Mouse (Mus musculus) liver, adult 2 months (tissue): ENCODE measurements around the gene Lrig1. TPM values are rescaled to one million over a fixed set of nuclear protein-coding genes. Genes with fewer than 3 reads are reported as not detected.

Source experiments
- DNase-seq: peaks from one replicate; pipeline ENCODE4 v3.0.0-alpha.2; 2011; ENCODE audit warnings: low read depth, low spot score; ENCODE audit errors: extremely low read depth
- H3K27ac ChIP-seq: fragments of 200-500 bp; replicated peaks from 2 replicates; pipeline ENCODE4 v1.5.1; 2012; ENCODE audit warnings: low read depth, mild to moderate bottlenecking, control low read depth, inconsistent platforms, low read length; ENCODE audit not compliant: insufficient read depth
- H3K27me3 ChIP-seq: fragments of 200-500 bp; 2 replicates; pipeline ENCODE4 v1.6.1; 2012; ENCODE audit warnings: mild to moderate bottlenecking, moderate library complexity, low read length, inconsistent platforms; ENCODE audit not compliant: control insufficient read depth, insufficient read depth
- H3K36me3 ChIP-seq: fragments of 200-500 bp; 2 replicates; pipeline ENCODE4 v1.6.1; 2012; ENCODE audit warnings: low read length, inconsistent platforms; ENCODE audit not compliant: control insufficient read depth, insufficient read depth
- H3K4me1 ChIP-seq: fragments of 200-500 bp; 2 replicates; pipeline ENCODE4 v1.6.1; 2011; ENCODE audit warnings: low read length; ENCODE audit not compliant: control insufficient read depth, insufficient read depth
- H3K4me3 ChIP-seq: fragments of 200-500 bp; 2 replicates; pipeline ENCODE4 v1.5.1; 2011; ENCODE audit warnings: low read depth, mild to moderate bottlenecking, control low read depth, low read length, moderate library complexity; ENCODE audit not compliant: insufficient read depth
- H3K79me2 ChIP-seq: fragments of 200-500 bp; 2 replicates; pipeline ENCODE4 v1.6.1; 2012; ENCODE audit warnings: inconsistent platforms, mild to moderate bottlenecking, low read length, moderate library complexity; ENCODE audit not compliant: control insufficient read depth, insufficient read depth
- H3K9ac ChIP-seq: fragments of 200-500 bp; 2 replicates; pipeline ENCODE4 v1.6.1; 2012; ENCODE audit warnings: low read depth, mild to moderate bottlenecking, control low read depth, inconsistent platforms, low read length
- CTCF ChIP-seq: fragments of 200-500 bp; IDR thresholded peaks from 2 replicates; pipeline ENCODE4 v1.5.1; 2011; ENCODE audit warnings: low read depth, low read length, control low read depth
- POLR2A ChIP-seq: fragments of 200-500 bp; IDR thresholded peaks from 2 replicates; pipeline ENCODE4 v1.6.1; 2011; ENCODE audit warnings: low read length, control low read depth; ENCODE audit not compliant: insufficient read depth; ENCODE audit errors: extremely low read depth
- WGBS: fragments of 180-500 bp; shearing (Covaris S2); methylation state at CpG from one replicate; pipeline ENCODE4 v1.1.7; 2018; 5-methylcytosine and 5-hydroxymethylcytosine counted together
- polyA plus RNA-seq: library from polyadenylated mRNA; depleted of rRNA; stranded (reverse); fragments of >200 nt; gene quantifications from 2 replicates; pipeline ENCODE4 v1.2.3, GENCODE M21; 2012
- total RNA-seq: library from RNA; depleted of rRNA; stranded (reverse); fragments of >200 nt; gene quantifications from 2 replicates; pipeline ENCODE4 v1.2.3, GENCODE M21; 2014

Gene Lrig1
- total and polyA plus RNA-seq, 2 experiments: 12.4 to 14.8 TPM

- peaks cover 19% of the 10 kb centered on the region for H3K36me3 ChIP-seq
- peaks cover 6% of the 10 kb centered on the region; the same call in 1 of the 2 replicates for H3K4me1 ChIP-seq
- WGBS: 48% methylated on average over 2 of the region's 2 CpGs
- no peak for TF ChIP-seq CTCF
- TF ChIP-seq POLR2A: no peak
- no peak overlapping the region for H3K9ac ChIP-seq
- no peak overlapping the region for H3K27ac ChIP-seq
- H3K79me2 ChIP-seq: no peaks in the 10 kb centered on the region; the same call in 1 of the 2 replicates
- DNase-seq: no peak
- H3K27me3 ChIP-seq: no peaks in the 10 kb centered on the region
- H3K4me3 ChIP-seq: no peak overlapping the region
Observed at GRCm38 (mm10) chr6:94626807-94627206, 73.2 kb downstream of the Lrig1 start.

DNA sequence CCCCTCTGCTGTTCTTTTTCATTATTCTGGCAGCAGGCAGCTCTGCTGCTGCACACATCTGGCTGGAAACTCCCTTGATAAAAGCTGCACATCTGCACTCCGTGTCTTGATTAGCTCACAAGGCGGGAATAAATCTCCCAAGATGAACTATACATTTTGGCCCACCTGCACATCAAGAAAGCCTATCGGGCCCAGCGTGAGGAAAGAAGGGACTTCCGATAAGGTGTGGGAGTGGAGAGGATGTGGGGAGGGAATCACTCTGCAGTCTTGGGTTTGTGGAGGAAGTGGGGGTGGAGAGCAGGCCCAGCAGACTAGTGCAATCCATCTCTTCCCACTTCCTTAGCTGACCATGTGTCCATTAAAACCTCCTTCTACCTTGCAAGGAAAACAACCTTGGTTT lies 74.1 kb downstream of the Lrig1 start:
- Histone ChIP-seq H3K4me3 (no peak overlapping the region), H3K27me3 (no peaks in the 10 kb centered on the region), H3K79me2 (no peaks in the 10 kb centered on the region), H3K36me3 (peaks cover 21% of the 10 kb centered on the region), H3K27ac (no peak overlapping the region), H3K9ac (no peak overlapping the region), H3K4me1 (no peaks in the 10 kb centered on the region)
- DNase-seq: no peak
- WGBS: 73% methylated on average over 5 of the region's 5 CpGs
- TF ChIP-seq CTCF: no peak
- no peak for TF ChIP-seq POLR2A

DNA sequence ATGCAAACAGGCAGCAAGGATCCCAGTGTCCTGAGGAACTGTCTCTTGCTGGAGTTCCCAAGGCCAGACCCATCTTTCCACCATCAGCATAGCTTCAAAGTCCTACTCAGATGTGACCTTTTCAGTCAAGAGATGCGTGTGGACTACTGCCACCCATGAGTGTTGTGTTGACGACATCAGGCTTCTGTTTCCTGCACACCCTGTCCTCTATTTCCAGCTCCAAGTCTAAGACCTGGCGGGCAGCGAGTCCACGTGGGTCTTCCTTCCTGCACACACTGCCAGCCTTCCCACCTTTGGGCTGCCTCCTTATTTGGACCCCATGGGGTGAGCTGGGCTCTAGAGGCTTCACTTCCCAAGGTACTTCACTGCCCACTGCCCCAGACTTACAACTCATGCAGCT lies 75.4 kb downstream of the Lrig1 start:
- Histone ChIP-seq H3K27me3 (no peaks in the 10 kb centered on the region), H3K36me3 (peaks cover 24% of the 10 kb centered on the region), H3K79me2 (no peaks in the 10 kb centered on the region), H3K27ac (no peak overlapping the region), H3K4me3 (no peak overlapping the region), H3K9ac (no peak overlapping the region), H3K4me1 (no peaks in the 10 kb centered on the region)
- TF ChIP-seq POLR2A (no peak), CTCF (no peak)
- WGBS: 86% methylated on average over 5 of the region's 5 CpGs
- DNase-seq: no peak

GRCm38 (mm10) chr6:94622983-94623382 lies 77.0 kb downstream of the Lrig1 start:
- Histone ChIP-seq H3K79me2 (no peaks in the 10 kb centered on the region), H3K4me1 (no peaks in the 10 kb centered on the region), H3K27me3 (no peaks in the 10 kb centered on the region), H3K36me3 (peaks cover 19% of the 10 kb centered on the region; the same call in 1 of the 2 replicates), H3K4me3 (no peak overlapping the region), H3K9ac (no peak overlapping the region), H3K27ac (no peak overlapping the region)
- peak; percentile 20 for DNase-seq
- peak; percentile 97 for TF ChIP-seq CTCF
- no peak for TF ChIP-seq POLR2A
- 84% methylated on average over 4 of the region's 4 CpGs for WGBS

GRCm38 (mm10) chr6:94620801-94621301 lies 79.1 kb downstream of the Lrig1 start:
- no peaks in the 10 kb centered on the region for H3K4me1 ChIP-seq
- no peaks in the 10 kb centered on the region for H3K79me2 ChIP-seq
- no peak for TF ChIP-seq POLR2A
- no peak overlapping the region for H3K27ac ChIP-seq
- H3K9ac ChIP-seq: no peak overlapping the region
- 81% methylated on average over 9 of the region's 9 CpGs for WGBS
- no peaks in the 10 kb centered on the region for H3K27me3 ChIP-seq
- no peak overlapping the region for H3K4me3 ChIP-seq
- peaks cover 23% of the 10 kb centered on the region; the same call in 1 of the 2 replicates for H3K36me3 ChIP-seq
- no peak for DNase-seq

DNA sequence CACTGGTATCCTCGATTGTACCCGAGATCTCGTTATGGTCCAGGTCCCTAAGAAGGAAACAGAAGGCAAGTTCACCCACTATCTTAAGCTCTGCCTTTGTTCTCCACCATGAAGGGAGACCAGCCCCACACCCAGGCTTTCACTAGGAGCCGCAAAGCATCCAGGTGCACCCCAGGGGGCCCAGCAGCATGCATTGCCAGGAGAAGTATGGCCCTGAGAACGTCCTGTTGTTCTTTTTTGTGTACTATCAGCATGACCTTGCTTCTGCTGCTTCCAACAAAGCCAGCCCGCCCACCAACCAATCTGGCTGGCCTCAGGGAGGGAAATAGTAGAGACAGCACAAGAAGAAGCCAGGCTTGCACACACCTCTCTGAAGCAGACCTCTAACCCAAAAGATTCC lies 79.7 kb downstream of the Lrig1 start:
- Histone ChIP-seq H3K9ac (no peak overlapping the region), H3K4me1 (no peaks in the 10 kb centered on the region), H3K36me3 (peaks cover 23% of the 10 kb centered on the region; the same call in 1 of the 2 replicates), H3K4me3 (no peak overlapping the region), H3K27ac (no peak overlapping the region), H3K79me2 (no peaks in the 10 kb centered on the region), H3K27me3 (no peaks in the 10 kb centered on the region)
- 85% methylated on average over 6 of the region's 6 CpGs for WGBS
- DNase-seq: no peak
- no peak for TF ChIP-seq CTCF
- TF ChIP-seq POLR2A: no peak
